Mouse (Mus musculus) intestine, postnatal 0 days (tissue): ENCODE data around the gene Cybrd1. TPM values are rescaled to one million over a fixed set of nuclear protein-coding genes. Genes with fewer than 3 reads are reported as not detected.

Experiments
- ATAC-seq: fragments of 200-750 bp; cut with Nextera tagmentation; 2 replicates; pipeline ENCODE4 v1.8.0; 2017; ENCODE audit warnings: mild to moderate bottlenecking, moderate TSS enrichment, moderate library complexity
- H3K27ac ChIP-seq: fragments of 300-500 bp; sonication (generic); 2 replicates; pipeline ENCODE4 v1.5.1; 2014; ENCODE audit warnings: mild to moderate bottlenecking, low read depth, low read length, moderate library complexity
- H3K27me3 ChIP-seq: fragments of 300-500 bp; sonication (generic); replicated peaks from 2 replicates; pipeline ENCODE4 v1.6.1; 2014; ENCODE audit warnings: low read length, mixed read lengths; ENCODE audit not compliant: control insufficient read depth, insufficient read depth
- H3K36me3 ChIP-seq: fragments of 300-500 bp; sonication (generic); 2 replicates; pipeline ENCODE4 v1.6.1; 2014; ENCODE audit warnings: mild to moderate bottlenecking, moderate library complexity; ENCODE audit not compliant: control insufficient read depth, insufficient read depth
- H3K4me1 ChIP-seq: fragments of 300-500 bp; sonication (generic); replicated peaks from 2 replicates; pipeline ENCODE4 v1.6.1; 2014; ENCODE audit warnings: antibody characterized with exemption, low read length, mixed read lengths; ENCODE audit not compliant: control insufficient read depth, insufficient read depth
- H3K4me2 ChIP-seq: fragments of 300-500 bp; sonication (generic); replicated peaks from 2 replicates; pipeline ENCODE4 v1.6.1; 2014; ENCODE audit warnings: low read depth, mild to moderate bottlenecking, moderate library complexity
- H3K4me3 ChIP-seq: fragments of 300-500 bp; sonication (generic); 2 replicates; pipeline ENCODE4 v1.5.1; 2014; ENCODE audit warnings: low read depth, low read length
- H3K9ac ChIP-seq: fragments of 300-500 bp; sonication (generic); 2 replicates; pipeline ENCODE4 v1.6.1; 2014; ENCODE audit warnings: mild to moderate bottlenecking, low read depth, low read length
- H3K9me3 ChIP-seq: fragments of 300-500 bp; sonication (generic); 2 replicates; pipeline ENCODE4 v1.6.1; 2016; ENCODE audit warnings: mixed run types; ENCODE audit not compliant: control insufficient read depth
- CTCF ChIP-seq: sonication (generic); IDR thresholded peaks from 2 replicates; pipeline ENCODE4 v1.5.1; 2016; ENCODE audit warnings: low read depth, mild to moderate bottlenecking, control low read depth, antibody characterized with exemption, moderate library complexity
- WGBS: fragments of 180-500 bp; shearing (Covaris S2); extraction: QIAGEN DNeasy Blood & Tissue Kit; methylation state at CpG from one replicate; pipeline ENCODE4 v1.1.7; 2014; 5-methylcytosine and 5-hydroxymethylcytosine counted together
- polyA plus RNA-seq: library from polyadenylated mRNA; unstranded; fragments of >200 nt; fragmentation: Nextera tagmentation; extraction: Ambion mirVana; gene quantifications from 2 replicates; pipeline ENCODE4 v1.2.1, GENCODE M21; 2015

Cybrd1 gene
- polyA plus RNA-seq, 1 experiment from 2014 or later = 7.7 TPM

DNA sequence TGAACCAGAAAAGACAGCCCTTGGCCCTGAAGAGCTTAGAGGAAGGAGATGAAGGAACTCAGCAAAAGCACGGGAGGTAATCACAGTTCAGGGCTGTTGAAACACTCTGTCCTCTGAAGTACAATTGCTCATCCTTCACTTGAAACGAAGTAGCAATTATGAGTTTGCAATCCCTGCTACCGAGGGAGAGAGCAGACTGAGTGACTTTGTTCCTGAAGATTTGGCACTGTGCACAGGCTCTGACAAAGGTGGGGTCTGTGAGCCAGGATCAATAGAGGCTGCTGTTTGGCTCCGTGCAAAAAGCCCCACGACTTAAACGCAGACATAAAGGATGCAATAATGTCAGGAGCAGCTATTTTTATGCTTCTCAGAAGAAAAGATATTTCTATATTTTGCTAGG is 30.1 kb downstream of the Cybrd1 start:
- Histone ChIP-seq H3K4me1 (0 out of 2 replicates have a peak, but pooled peaks cover 5% of the 10 kb centered on the region), H3K36me3 (no peaks in the 10 kb centered on the region), H3K4me3 (no peak overlapping the region), H3K27ac (no peak overlapping the region), H3K9ac (no peak overlapping the region), H3K27me3 (no peaks in the 10 kb centered on the region), H3K4me2 (no peak overlapping the region), H3K9me3 (no peaks in the 10 kb centered on the region)
- no peak for TF ChIP-seq CTCF
- WGBS = 35% methylated on average over 6 of the region's 6 CpGs
- no peak for ATAC-seq

DNA sequence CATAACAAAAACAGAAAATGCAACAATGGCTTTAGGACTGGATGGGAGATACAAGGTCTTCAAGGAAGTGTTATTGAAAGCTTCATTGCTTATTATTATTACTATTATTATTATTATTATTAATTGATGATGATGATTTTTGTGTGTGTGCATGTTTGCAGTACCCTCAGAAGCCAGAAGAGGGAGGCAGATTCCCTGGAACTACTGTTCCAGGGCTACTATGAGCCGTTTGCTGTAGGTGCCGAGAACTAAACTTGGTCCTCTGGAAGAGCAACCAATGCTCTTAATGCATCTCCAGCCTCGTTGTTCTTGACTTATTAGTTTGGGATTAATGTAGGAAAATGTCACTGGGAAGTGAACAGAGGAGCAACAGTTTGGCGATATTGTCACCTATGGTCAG is 34.4 kb downstream of the Cybrd1 start:
- 0 out of 2 replicates have a peak, but pooled peaks have one; percentile 18 for TF ChIP-seq CTCF
- H3K36me3 ChIP-seq = no peaks in the 10 kb centered on the region
- no peak overlapping the region for H3K9ac ChIP-seq
- H3K9me3 ChIP-seq = no peaks in the 10 kb centered on the region
- 83% methylated on average over 4 of the region's 4 CpGs for WGBS
- no peak overlapping the region for H3K27ac ChIP-seq
- no peak overlapping the region for H3K4me2 ChIP-seq
- H3K4me1 ChIP-seq = 0 out of 2 replicates have a peak, but pooled peaks cover under 1% of the 10 kb centered on the region
- no peaks in the 10 kb centered on the region for H3K27me3 ChIP-seq
- ATAC-seq = no peak
- H3K4me3 ChIP-seq = no peak overlapping the region

DNA sequence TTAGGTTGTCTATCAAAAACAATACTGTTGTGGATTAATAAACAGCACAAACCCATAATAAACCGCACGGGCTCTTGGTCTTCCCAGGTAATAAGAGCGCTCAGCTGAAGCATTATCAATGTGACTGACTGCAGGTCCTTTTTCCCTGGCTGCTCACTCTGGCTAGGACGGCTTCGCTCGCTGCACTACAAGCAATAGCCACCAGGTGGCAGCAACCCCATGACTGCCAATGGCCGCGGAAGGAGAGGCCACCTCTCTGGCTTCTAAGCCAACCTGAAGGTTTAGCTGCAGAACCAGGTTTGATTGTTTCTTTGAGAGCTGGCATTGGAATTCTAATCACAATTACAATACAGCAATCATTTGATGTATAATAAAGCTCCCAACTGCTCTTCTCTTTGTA is 37.8 kb downstream of the Cybrd1 start:
- Histone ChIP-seq H3K4me2 (no peak overlapping the region), H3K4me3 (no peak overlapping the region), H3K9ac (no peak overlapping the region), H3K27me3 (no peaks in the 10 kb centered on the region), H3K4me1 (no peaks in the 10 kb centered on the region), H3K27ac (no peak overlapping the region), H3K36me3 (no peaks in the 10 kb centered on the region), H3K9me3 (no peaks in the 10 kb centered on the region)
- peak; percentile 65; the same call in 1 of the 2 replicates for ATAC-seq
- WGBS = 3% methylated on average over 8 of the region's 8 CpGs
- peak; percentile 99 for TF ChIP-seq CTCF

DNA sequence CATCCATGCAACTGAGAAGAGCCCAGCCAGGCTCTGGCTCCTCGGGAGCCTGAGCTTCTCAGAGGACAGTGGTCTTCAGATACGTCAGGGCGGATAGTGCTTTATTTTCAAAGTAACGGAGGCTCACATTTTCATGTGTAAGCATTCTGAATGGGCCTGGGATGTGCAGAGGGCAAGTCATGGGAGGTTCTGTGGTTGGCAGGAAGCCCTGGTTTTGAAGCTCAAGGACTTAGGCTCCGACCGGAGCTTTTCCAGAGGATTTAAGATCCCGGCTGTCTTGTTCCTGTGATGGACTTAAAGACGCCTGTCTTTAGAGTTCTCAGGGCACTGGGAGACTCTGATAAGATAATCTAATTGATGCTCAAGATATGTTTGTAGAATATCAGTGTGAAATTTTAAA is 38.7 kb downstream of the Cybrd1 start:
- Histone ChIP-seq H3K4me3 (no peak overlapping the region), H3K27ac (no peak overlapping the region), H3K4me2 (no peak overlapping the region), H3K9me3 (no peaks in the 10 kb centered on the region), H3K4me1 (no peaks in the 10 kb centered on the region), H3K36me3 (no peaks in the 10 kb centered on the region), H3K27me3 (no peaks in the 10 kb centered on the region), H3K9ac (no peak overlapping the region)
- ATAC-seq = no peak
- 83% methylated on average over 8 of the region's 8 CpGs for WGBS
- TF ChIP-seq CTCF = no peak

DNA sequence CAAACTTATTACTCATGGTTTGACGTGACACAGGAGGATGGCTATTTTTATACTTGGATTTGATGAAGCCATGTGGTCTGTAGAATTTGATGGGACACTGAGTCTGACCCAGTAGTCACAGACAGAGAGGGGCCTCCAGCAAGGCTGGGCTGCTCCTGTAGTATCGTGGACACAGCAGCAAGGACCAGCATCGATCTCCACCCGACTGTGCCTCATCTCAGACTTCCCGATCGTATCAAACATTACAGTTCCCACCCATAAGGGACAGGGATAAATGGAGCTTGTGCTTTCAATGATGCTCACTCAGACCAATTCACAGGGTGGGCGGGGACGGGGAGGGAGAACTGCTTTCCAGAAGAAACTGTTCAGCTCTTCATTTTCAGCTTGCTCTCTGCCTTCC is 40.2 kb downstream of the Cybrd1 start:
- no peak for ATAC-seq
- 89% methylated on average over 8 of the region's 8 CpGs for WGBS

DNA sequence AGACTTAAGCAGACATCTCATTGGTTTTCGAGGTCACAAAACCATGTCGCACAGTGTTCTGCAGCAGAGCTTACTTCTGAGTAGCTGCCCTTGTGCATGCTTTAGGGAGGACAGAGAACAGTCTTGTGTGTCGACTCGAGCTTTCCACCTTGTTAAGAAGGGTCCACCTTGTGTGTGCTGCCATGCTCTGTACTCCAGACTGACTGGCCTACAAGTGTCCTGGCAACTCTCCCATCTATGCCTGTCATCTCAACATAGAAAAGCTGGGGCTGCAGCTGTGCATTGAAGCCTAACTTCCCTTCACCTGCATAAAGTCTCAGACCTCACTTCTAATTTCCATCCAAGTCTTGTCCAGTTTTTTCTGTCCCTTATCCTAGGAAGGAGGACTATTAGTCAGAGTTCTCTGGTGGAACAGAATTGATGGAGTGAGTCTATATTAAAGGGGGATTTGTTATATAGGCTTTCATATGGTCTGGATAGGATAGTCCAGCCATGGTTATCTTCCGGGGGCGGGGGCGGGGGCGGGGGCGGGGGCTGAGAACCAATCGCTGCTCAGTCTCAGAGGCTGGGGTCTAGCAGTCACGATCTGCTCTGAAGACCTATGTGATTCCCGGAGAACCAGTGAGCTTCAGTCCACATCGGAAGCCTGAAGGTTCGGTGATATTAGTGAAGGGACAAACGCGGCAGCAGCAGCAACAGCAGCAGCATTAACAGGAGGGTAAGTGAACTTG is 42.0 kb downstream of the Cybrd1 start:
- 80% methylated on average over 16 of the region's 16 CpGs for WGBS
- H3K9ac ChIP-seq = no peak overlapping the region

More for the DNA sequence above, 40.2 kb downstream of the Cybrd1 start:
- Histone ChIP-seq H3K9me3 (no peaks in the 10 kb centered on the region), H3K4me3 (no peak overlapping the region), H3K9ac (no peak overlapping the region), H3K4me1 (no peaks in the 10 kb centered on the region), H3K27me3 (no peaks in the 10 kb centered on the region), H3K27ac (no peak overlapping the region), H3K4me2 (no peak overlapping the region), H3K36me3 (no peaks in the 10 kb centered on the region)
- TF ChIP-seq CTCF = no peak

More for the DNA sequence above, 42.0 kb downstream of the Cybrd1 start:
- H3K4me1 ChIP-seq = no peaks in the 10 kb centered on the region
- no peak overlapping the region for H3K27ac ChIP-seq
- H3K4me3 ChIP-seq = no peak overlapping the region
- H3K4me2 ChIP-seq = no peak overlapping the region
- H3K9me3 ChIP-seq = no peaks in the 10 kb centered on the region
- no peak for ATAC-seq
- H3K36me3 ChIP-seq = no peaks in the 10 kb centered on the region
- no peak for TF ChIP-seq CTCF
- H3K27me3 ChIP-seq = no peaks in the 10 kb centered on the region
